ENCODE assay signal across 25 mouse cellular contexts in the genomic region with DNA sequence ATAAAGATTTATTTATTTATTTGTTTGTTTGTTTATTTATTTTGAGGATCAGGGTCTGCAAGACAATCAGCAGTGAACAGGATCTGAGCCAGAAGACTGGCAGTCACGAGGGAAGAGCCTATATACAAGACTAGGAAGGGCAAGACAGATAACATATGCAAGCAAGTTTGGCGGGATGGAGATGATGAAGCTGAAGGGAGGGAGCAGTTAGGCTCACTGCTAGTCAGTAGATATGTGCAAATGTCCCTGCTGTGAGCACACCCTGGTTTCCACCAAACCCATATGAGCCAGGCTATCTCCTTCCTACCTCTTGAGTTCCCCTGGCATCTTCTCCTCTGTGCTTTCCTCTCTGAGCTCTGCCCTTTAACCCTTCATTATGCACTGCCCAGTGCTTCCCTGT.
A peak's percentile ranks its signal among the peaks of the same experiment; 100 is the strongest.
DNase-seq lines count a peak whose midpoint lies in the region; ATAC-seq and TF ChIP-seq lines count a peak whose summit lies in the region.
"Had no signal": no experiment of that assay in that cellular context is flagged by ENCODE, and none has a peak within 500 bp of the region (broad histone marks: within the 10 kb centered on the region; RNA-seq: fewer than 3 reads in every experiment).

No protein-coding gene starts in this region.

- no peak for TF ChIP-seq EP300 in liver, postnatal 0 days (IDR thresholded peaks at IDR 0.05; ENCODE audit: low read depth)

- H3K4me1 ChIP-seq in liver, embryonic 13.5 days (replicated peaks), result peaks cover 12% of the 10 kb centered on the region
- H3K4me1 ChIP-seq in liver, postnatal 0 days (ENCODE audit: insufficient read depth), result peaks cover 13% of the 10 kb centered on the region
- H3K4me1 ChIP-seq in midbrain, embryonic 13.5 days (replicated peaks), result peaks cover 5% of the 10 kb centered on the region
- H3K4me1 ChIP-seq in midbrain, embryonic 14.5 days (ENCODE audit: control insufficient read depth, insufficient read depth, low read length), result no peaks in the 10 kb centered on the region

- TF ChIP-seq CTCF in liver, postnatal 0 days (IDR thresholded peaks at IDR 0.05; ENCODE audit: low read depth), result no peak

- H3K36me3 ChIP-seq in liver, embryonic 13.5 days, result no peaks in the 10 kb centered on the region
- no peaks in the 10 kb centered on the region for H3K36me3 ChIP-seq in liver, postnatal 0 days (replicated peaks; ENCODE audit: insufficient read depth, low read length)
- no peaks in the 10 kb centered on the region for H3K36me3 ChIP-seq in midbrain, embryonic 13.5 days
- no peaks in the 10 kb centered on the region for H3K36me3 ChIP-seq in midbrain, embryonic 14.5 days (ENCODE audit: control insufficient read depth, insufficient read depth, low read length)
- H3K36me3 ChIP-seq: forebrain, embryonic 12.5 days; forebrain, embryonic 15.5 days; heart, embryonic 10.5 days; heart, embryonic 13.5 days; hindbrain, embryonic 12.5 days; hindbrain, embryonic 15.5 days had no signal

- WGBS in liver, embryonic 13.5 days (ENCODE audit: insufficient replicate concordance), result 13% methylated on average over 2 of the region's 2 CpGs
- WGBS in liver, postnatal 0 days (ENCODE audit: insufficient replicate concordance), result 50% methylated on average over 2 of the region's 2 CpGs
- 70% methylated on average over 2 of the region's 2 CpGs for WGBS in midbrain, embryonic 13.5 days
- WGBS in midbrain, embryonic 14.5 days, result 73% methylated on average over 2 of the region's 2 CpGs

- H3K4me3 ChIP-seq in liver, embryonic 13.5 days (replicated peaks), result no peak overlapping the region
- no peak overlapping the region for H3K4me3 ChIP-seq in liver, postnatal 0 days (ENCODE audit: low read depth, low read length)
- no peak overlapping the region for H3K4me3 ChIP-seq in midbrain, embryonic 13.5 days (replicated peaks)
- H3K4me3 ChIP-seq in midbrain, embryonic 14.5 days (replicated peaks; ENCODE audit: low read depth, low read length), result no peak overlapping the region
- H3K4me3 ChIP-seq: forebrain, embryonic 12.5 days; forebrain, embryonic 15.5 days; heart, adult 2 months; heart, embryonic 10.5 days; heart, embryonic 13.5 days; hindbrain, embryonic 12.5 days; hindbrain, embryonic 15.5 days had no signal

- H3K27me3 ChIP-seq in liver, embryonic 13.5 days, result no peaks in the 10 kb centered on the region
- no peaks in the 10 kb centered on the region for H3K27me3 ChIP-seq in liver, postnatal 0 days (ENCODE audit: insufficient read depth, low read length)
- H3K27me3 ChIP-seq in midbrain, embryonic 13.5 days, result no peaks in the 10 kb centered on the region
- no peaks in the 10 kb centered on the region for H3K27me3 ChIP-seq in midbrain, embryonic 14.5 days (ENCODE audit: control insufficient read depth, insufficient read depth, low read length)
- H3K27me3 ChIP-seq: forebrain, embryonic 12.5 days; forebrain, embryonic 15.5 days; heart, embryonic 13.5 days; hindbrain, embryonic 12.5 days; hindbrain, embryonic 15.5 days had no signal

- H3K9ac ChIP-seq in liver, embryonic 13.5 days, result no peak overlapping the region
- no peak overlapping the region for H3K9ac ChIP-seq in liver, postnatal 0 days (replicated peaks)
- 0 out of 2 replicates have a peak overlapping the region, but pooled peaks have one; percentile 29 for H3K9ac ChIP-seq in midbrain, embryonic 13.5 days (replicated peaks)
- H3K9ac ChIP-seq in midbrain, embryonic 14.5 days (replicated peaks; ENCODE audit: low read length), result no peak overlapping the region
- H3K9ac ChIP-seq: forebrain, embryonic 12.5 days; forebrain, embryonic 15.5 days; heart, embryonic 13.5 days; hindbrain, embryonic 12.5 days; hindbrain, embryonic 15.5 days had no signal

- H3K4me2 ChIP-seq in liver, embryonic 13.5 days, result no peak overlapping the region
- no peak overlapping the region for H3K4me2 ChIP-seq in liver, postnatal 0 days (ENCODE audit: low read depth, low read length)
- H3K4me2 ChIP-seq in midbrain, embryonic 13.5 days (replicated peaks), result no peak overlapping the region
- no peak overlapping the region for H3K4me2 ChIP-seq in midbrain, embryonic 14.5 days (ENCODE audit: low read length)
- H3K4me2 ChIP-seq: forebrain, embryonic 12.5 days; forebrain, embryonic 15.5 days; heart, embryonic 13.5 days; hindbrain, embryonic 12.5 days; hindbrain, embryonic 15.5 days had no signal

- peak; percentile 84 for DNase-seq in heart, adult 11 months
- DNase-seq in heart, postnatal 25 days (ENCODE audit: low spot score), result no peak
- DNase-seq in liver, embryonic 13.5 days, result no peak
- no peak for DNase-seq in liver, postnatal 0 days
- DNase-seq in midbrain, embryonic 14.5 days, result no peak
- no peak for DNase-seq in left cerebral cortex, adult 8-10 months (ENCODE audit: low spot score in 2 of 2)
- DNase-seq: adrenal gland, adult 8-10 months; adrenal gland, postnatal 25 days; cerebellum, adult 11-12 months; cerebellum, adult 8-10 months; cerebellum, postnatal 10 days; cerebellum, postnatal 36 days; embryo, embryonic 11 days; gastrocnemius, postnatal 25 days; heart, adult 2 months; heart, postnatal 14 days had no signal

- H3K9me3 ChIP-seq in liver, embryonic 13.5 days (replicated peaks), result no peaks in the 10 kb centered on the region
- no peaks in the 10 kb centered on the region for H3K9me3 ChIP-seq in liver, postnatal 0 days (ENCODE audit: low read length)
- no peaks in the 10 kb centered on the region for H3K9me3 ChIP-seq in midbrain, embryonic 13.5 days
- H3K9me3 ChIP-seq in midbrain, embryonic 14.5 days (ENCODE audit: control insufficient read depth, low read length), result no peaks in the 10 kb centered on the region
- H3K9me3 ChIP-seq: forebrain, embryonic 12.5 days; forebrain, embryonic 15.5 days; heart, embryonic 10.5 days; heart, embryonic 13.5 days; hindbrain, embryonic 12.5 days; hindbrain, embryonic 15.5 days had no signal

- intact Hi-C loops in heart, postnatal 25 days (cut with DNase I), result no loop called here

- ATAC-seq in liver, embryonic 13.5 days (ENCODE audit: low read depth), result peak; percentile 51
- no peak for ATAC-seq in liver, postnatal 0 days
- ATAC-seq in midbrain, embryonic 13.5 days, result no peak
- ATAC-seq in midbrain, embryonic 14.5 days (ENCODE audit: low FRiP score, low TSS enrichment), result no peak
- peak; percentile 82 for ATAC-seq in megakaryocyte-erythroid progenitor cell, adult 5-6 weeks (replicated peaks; ENCODE audit: low FRiP score, low TSS enrichment, poor library complexity, severe bottlenecking)
- ATAC-seq: activated CD4-positive, CD25-positive, alpha-beta regulatory T cell, adult 4 months; forebrain, embryonic 15.5 days had no signal

- H3K27ac ChIP-seq in liver, embryonic 13.5 days, result no peak overlapping the region
- no peak overlapping the region for H3K27ac ChIP-seq in liver, postnatal 0 days (ENCODE audit: low read depth)
- no peak overlapping the region for H3K27ac ChIP-seq in midbrain, embryonic 13.5 days
- H3K27ac ChIP-seq in midbrain, embryonic 14.5 days (replicated peaks; ENCODE audit: low read depth, low read length), result no peak overlapping the region
- H3K27ac ChIP-seq: forebrain, embryonic 12.5 days; forebrain, embryonic 15.5 days; heart, adult 2 months; heart, embryonic 10.5 days; heart, embryonic 13.5 days; hindbrain, embryonic 12.5 days; hindbrain, embryonic 15.5 days had no signal

Comparison
In these comparisons a context has a peak if more than half of its experiments do, and no peak if none do; other contexts are left out.
1. ATAC-seq: peak in liver, embryonic 13.5 days (single experiment) and megakaryocyte-erythroid progenitor cell, adult 5-6 weeks (single experiment); none in liver, postnatal 0 days (single experiment), midbrain, embryonic 13.5 days (single experiment) and midbrain, embryonic 14.5 days (single experiment).